Comparison of ENCODE assay signal across 9 mouse cellular contexts in genomic region chr1:96872361-96872693, GRCm38 (mm10). TPM values are rescaled to one million over a fixed set of nuclear protein-coding genes. Genes with fewer than 3 reads are reported as not detected.
DNase-seq lines count a peak whose midpoint lies in the region; ATAC-seq and TF ChIP-seq lines count a peak whose summit lies in the region.
"Had no signal": no experiment of that assay in that cellular context is flagged by ENCODE, and none has a peak within 500 bp of the region (broad histone marks: within the 10 kb centered on the region; RNA-seq: fewer than 3 reads in every experiment).

No protein-coding gene starts in this region.

- H3K27me3 ChIP-seq in heart, embryonic 16.5 days (ENCODE audit: control insufficient read depth, insufficient read depth, low read length): peaks cover 3% of the 10 kb centered on the region; the same call in 1 of the 2 replicates
- H3K27me3 ChIP-seq in megakaryocyte, embryonic 14.5 days (replicated peaks): peaks cover 15% of the 10 kb centered on the region

- H3K9me3 ChIP-seq in heart, embryonic 16.5 days (replicated peaks; ENCODE audit: control insufficient read depth, low read length): no peaks in the 10 kb centered on the region
- no peaks in the 10 kb centered on the region for H3K9me3 ChIP-seq in megakaryocyte, embryonic 14.5 days

- peak overlapping the region; percentile 58 for H3K9ac ChIP-seq in heart, embryonic 16.5 days (ENCODE audit: low read length)

- H3K4me2 ChIP-seq in heart, embryonic 16.5 days (ENCODE audit: low read depth, low read length): peak overlapping the region; percentile 94

- 2% methylated on average over 10 of the region's 10 CpGs for WGBS in heart, embryonic 16.5 days

- peak overlapping the region; percentile 61 for H3K4me3 ChIP-seq in heart, embryonic 16.5 days (ENCODE audit: low read length)
- H3K4me3 ChIP-seq in bone marrow macrophage, adult 2 months (ENCODE audit: insufficient read depth, low read length): peak overlapping the region; percentile 42
- H3K4me3 ChIP-seq in megakaryocyte, embryonic 14.5 days (replicated peaks): peak overlapping the region; percentile 89

- ATAC-seq in heart, embryonic 16.5 days (replicated peaks; ENCODE audit: extremely low read depth, insufficient read depth, low FRiP score): no peak
- peak; percentile 37 to 43; a peak in 3 of 4 replicates for ATAC-seq in hematopoietic stem cell, adult 5-6 weeks (replicated peaks in 1 of 2; ENCODE audit: insufficient read depth in 1 of 2, low FRiP score in 2 of 2, low TSS enrichment in 1 of 2, low read depth in 1 of 2, poor library complexity in 2 of 2, severe bottlenecking in 2 of 2)
- ATAC-seq in inflammation-experienced regulatory T-cells, adult 6 months: no peak

- TF ChIP-seq CTCF in bone marrow macrophage, adult 2 months (IDR thresholded peaks at IDR 0.05; ENCODE audit: low read depth, low read length): no peak

- no peaks in the 10 kb centered on the region for H3K36me3 ChIP-seq in heart, embryonic 16.5 days (ENCODE audit: control insufficient read depth, insufficient read depth)
- H3K36me3 ChIP-seq in megakaryocyte, embryonic 14.5 days (replicated peaks; ENCODE audit: low read length): no peaks in the 10 kb centered on the region
- H3K36me3 ChIP-seq: G1E had no signal

- no peak overlapping the region for H3K27ac ChIP-seq in heart, embryonic 16.5 days (ENCODE audit: low read length)
- H3K27ac ChIP-seq in bone marrow macrophage, adult 2 months (ENCODE audit: insufficient read depth, low read depth, low read length): no peak overlapping the region

- intact Hi-C loops in heart, postnatal 14 days (cut with DNase I): no loop called here

- TF ChIP-seq POLR2A in bone marrow macrophage, adult 2 months (IDR thresholded peaks at IDR 0.05; ENCODE audit: borderline replicate concordance, low read depth, low read length): no peak

- DNase-seq in heart, postnatal 14 days: no peak
- DNase-seq in layer of hippocampus, adult 9-11 months: no peak
- no peak for DNase-seq in cerebellum, postnatal 36 days

- H3K4me1 ChIP-seq in heart, embryonic 16.5 days (ENCODE audit: control insufficient read depth, insufficient read depth, low read length): 0 out of 2 replicates have a peak, but pooled peaks cover 7% of the 10 kb centered on the region
- no peaks in the 10 kb centered on the region for H3K4me1 ChIP-seq in bone marrow macrophage, adult 2 months (ENCODE audit: control insufficient read depth, insufficient read depth, low read length)
- peaks cover 10% of the 10 kb centered on the region for H3K4me1 ChIP-seq in megakaryocyte, embryonic 14.5 days

RNA-seq across cellular contexts. Expression of gene Slco4c1, which starts 0.4 kb away (rescaled TPM):
- polyA plus RNA-seq in heart, embryonic 16.5 days (2015; fragmentation: Nextera tagmentation; extraction: Ambion mirVana): 0.22 and 0.94 TPM in 2 replicates
- total RNA-seq in heart, postnatal 14 days (2021): under 1 TPM in 1 of 2 experiments, not detected in 1; 0.05 TPM
- polyA plus RNA-seq in bone marrow macrophage, adult 2 months (2012; ENCODE audit: insufficient read depth, insufficient read length, missing spikeins): not detected in 2 replicates
- total RNA-seq in hematopoietic stem cell, adult 5-6 weeks (2017): 0.79 and 4.0 TPM in 2 replicates
- polyA plus RNA-seq in megakaryocyte, embryonic 14.5 days (2012; ENCODE audit: insufficient read depth, low replicate concordance): not detected in 2 replicates
- polyA plus RNA-seq in inflammation-experienced regulatory T-cells, adult 6 months (2017; shearing (Covaris generic)): under 1 TPM in 1 of 3 experiments, not detected in 2; 0.09 TPM
- polyA plus RNA-seq: G1E had no signal

Comparison
In these comparisons a context has a peak if more than half of its experiments do, and no peak if none do; other contexts are left out.
1. ATAC-seq: peak in hematopoietic stem cell, adult 5-6 weeks (2 of 2); none in heart, embryonic 16.5 days (single experiment) and inflammation-experienced regulatory T-cells, adult 6 months (single experiment).
2. Peak in every context shown above with its lines, with median percentiles within 50 percentile points of each other: H3K4me3 ChIP-seq.